Mouse (Mus musculus) embryonic facial prominence, embryonic 13.5 days (tissue): Measurements from ENCODE around the gene D630003M21Rik. TPM values are rescaled to one million over a fixed set of nuclear protein-coding genes. Genes with fewer than 3 reads are reported as not detected.

Source experiments
- ATAC-seq: fragments of 200-750 bp; cut with Nextera tagmentation; 2 replicates; pipeline ENCODE4 v1.8.0; 2017; ENCODE audit warnings: low read depth; ENCODE audit not compliant: insufficient number of reproducible peaks, insufficient read depth, low FRiP score, low TSS enrichment
- H3K27ac ChIP-seq: fragments of 300-500 bp; sonication (generic); 2 replicates; pipeline ENCODE4 v1.5.1; 2015; ENCODE audit warnings: moderate library complexity, mild to moderate bottlenecking, inconsistent platforms
- H3K27me3 ChIP-seq: fragments of 300-500 bp; sonication (generic); 2 replicates; pipeline ENCODE4 v1.6.1; 2015; ENCODE audit warnings: mild to moderate bottlenecking, inconsistent platforms
- H3K36me3 ChIP-seq: fragments of 300-500 bp; sonication (generic); 2 replicates; pipeline ENCODE4 v1.6.1; 2015; ENCODE audit warnings: mild to moderate bottlenecking, inconsistent platforms
- H3K4me1 ChIP-seq: fragments of 300-500 bp; sonication (generic); 2 replicates; pipeline ENCODE4 v1.6.1; 2015; ENCODE audit warnings: inconsistent platforms
- H3K4me2 ChIP-seq: fragments of 300-500 bp; sonication (generic); 2 replicates; pipeline ENCODE4 v1.6.1; 2015; ENCODE audit warnings: moderate library complexity, mild to moderate bottlenecking, inconsistent platforms
- H3K4me3 ChIP-seq: fragments of 300-500 bp; sonication (generic); 2 replicates; pipeline ENCODE4 v1.5.1; 2015; ENCODE audit warnings: mild to moderate bottlenecking, inconsistent platforms
- H3K9ac ChIP-seq: fragments of 300-500 bp; sonication (generic); 2 replicates; pipeline ENCODE4 v1.6.1; 2015; ENCODE audit warnings: mild to moderate bottlenecking, inconsistent platforms
- H3K9me3 ChIP-seq: fragments of 300-500 bp; sonication (generic); 2 replicates; pipeline ENCODE4 v1.6.1; 2016; ENCODE audit warnings: inconsistent platforms
- WGBS: fragments of 180-500 bp; shearing (Covaris S2); methylation state at CpG from one replicate; pipeline ENCODE4 v1.1.7; 2015; ENCODE audit warnings: mixed read lengths; 5-methylcytosine and 5-hydroxymethylcytosine counted together
- polyA plus RNA-seq: library from polyadenylated mRNA; unstranded; fragments of >200 nt; fragmentation: Nextera tagmentation; extraction: Ambion mirVana; gene quantifications from 2 replicates; pipeline ENCODE4 v1.2.1, GENCODE M21; 2015

D630003M21Rik gene
- polyA plus RNA-seq, 1 experiment from 2014 or later = 7.5 TPM

- 37% methylated on average over 9 of the region's 9 CpGs for WGBS
- H3K9ac ChIP-seq = peak overlapping the region; percentile 40; the same call in 1 of the 2 replicates
- H3K36me3 ChIP-seq = peaks cover 51% of the 10 kb centered on the region
These were observed 13.5 kb downstream of the D630003M21Rik start for GRCm38 (mm10) chr2:158215283-158216117.

GRCm38 (mm10) chr2:158211764-158212471 lies 17.1 kb downstream of the D630003M21Rik start:
- Histone ChIP-seq H3K27me3 (no peaks in the 10 kb centered on the region), H3K9me3 (no peaks in the 10 kb centered on the region), H3K36me3 (peaks cover 23% of the 10 kb centered on the region), H3K4me1 (peaks cover 42% of the 10 kb centered on the region), H3K9ac (no peak overlapping the region), H3K4me2 (peak overlapping the region; percentile 40; the same call in 1 of the 2 replicates), H3K27ac (no peak overlapping the region), H3K4me3 (no peak overlapping the region)
- ATAC-seq = no peak
- 61% methylated on average over 4 of the region's 4 CpGs for WGBS

More at GRCm38 (mm10) chr2:158215283-158216117, 13.5 kb downstream of the D630003M21Rik start:
- peaks cover 26% of the 10 kb centered on the region for H3K4me1 ChIP-seq
- no peak overlapping the region for H3K4me3 ChIP-seq
- peak overlapping the region; percentile 75 for H3K27ac ChIP-seq
- no peaks in the 10 kb centered on the region for H3K27me3 ChIP-seq
- no peak for ATAC-seq
- H3K4me2 ChIP-seq = no peak overlapping the region
- no peaks in the 10 kb centered on the region for H3K9me3 ChIP-seq

GRCm38 (mm10) chr2:158210958-158211357 lies 18.1 kb downstream of the D630003M21Rik start:
- WGBS = 23% methylated on average over 10 of the region's 10 CpGs
- no peak for ATAC-seq
- Histone ChIP-seq H3K9me3 (no peaks in the 10 kb centered on the region), H3K27me3 (no peaks in the 10 kb centered on the region), H3K4me2 (peak overlapping the region; percentile 40), H3K4me1 (peaks cover 38% of the 10 kb centered on the region), H3K4me3 (no peak overlapping the region), H3K36me3 (peaks cover 19% of the 10 kb centered on the region), H3K9ac (0 out of 2 replicates have a peak overlapping the region, but pooled peaks have one; percentile 6), H3K27ac (no peak overlapping the region)

GRCm38 (mm10) chr2:158210503-158210902 lies 18.5 kb downstream of the D630003M21Rik start:
- Histone ChIP-seq H3K9ac (0 out of 2 replicates have a peak overlapping the region, but pooled peaks have one; percentile 36), H3K9me3 (no peaks in the 10 kb centered on the region), H3K27ac (no peak overlapping the region), H3K36me3 (peaks cover 19% of the 10 kb centered on the region), H3K27me3 (no peaks in the 10 kb centered on the region), H3K4me3 (no peak overlapping the region), H3K4me2 (no peak overlapping the region), H3K4me1 (peaks cover 34% of the 10 kb centered on the region)
- WGBS = 41% methylated on average over 4 of the region's 4 CpGs
- ATAC-seq = no peak

GRCm38 (mm10) chr2:158209776-158210175 lies 19.2 kb downstream of the D630003M21Rik start:
- H3K4me1 ChIP-seq = peaks cover 27% of the 10 kb centered on the region
- 0 out of 2 replicates have a peak overlapping the region, but pooled peaks have one; percentile 18 for H3K4me2 ChIP-seq
- no peak for ATAC-seq
- no peak overlapping the region for H3K4me3 ChIP-seq
- H3K27ac ChIP-seq = no peak overlapping the region
- H3K9ac ChIP-seq = peak overlapping the region; percentile 54; the same call in 1 of the 2 replicates
- no peaks in the 10 kb centered on the region for H3K27me3 ChIP-seq
- H3K9me3 ChIP-seq = no peaks in the 10 kb centered on the region
- H3K36me3 ChIP-seq = peaks cover 19% of the 10 kb centered on the region
- WGBS = 33% methylated on average over 9 of the region's 9 CpGs

GRCm38 (mm10) chr2:158207848-158208247 lies 21.2 kb downstream of the D630003M21Rik start:
- no peak overlapping the region for H3K27ac ChIP-seq
- no peaks in the 10 kb centered on the region for H3K27me3 ChIP-seq
- H3K9me3 ChIP-seq = no peaks in the 10 kb centered on the region
- H3K4me3 ChIP-seq = no peak overlapping the region
- H3K36me3 ChIP-seq = peaks cover 9% of the 10 kb centered on the region; the same call in 1 of the 2 replicates
- no peak overlapping the region for H3K9ac ChIP-seq
- peaks cover 27% of the 10 kb centered on the region for H3K4me1 ChIP-seq
- ATAC-seq = no peak
- 9% methylated on average over 12 of the region's 12 CpGs for whole genome bisulfite sequencing
- no peak overlapping the region for H3K4me2 ChIP-seq

- ATAC-seq = no peak
- peaks cover 6% of the 10 kb centered on the region; the same call in 1 of the 2 replicates for H3K4me1 ChIP-seq
- H3K27ac ChIP-seq = no peak overlapping the region
- peaks cover 25% of the 10 kb centered on the region for H3K36me3 ChIP-seq
- H3K4me3 ChIP-seq = no peak overlapping the region
- H3K9me3 ChIP-seq = no peaks in the 10 kb centered on the region
- no peaks in the 10 kb centered on the region for H3K27me3 ChIP-seq
- no peak overlapping the region for H3K9ac ChIP-seq
- WGBS = 3% methylated on average over 7 of the region's 7 CpGs
- no peak overlapping the region for H3K4me2 ChIP-seq
These were observed 24.9 kb downstream of the D630003M21Rik start for GRCm38 (mm10) chr2:158204114-158204513.

- Histone ChIP-seq H3K9me3 (no peaks in the 10 kb centered on the region), H3K9ac (no peak overlapping the region), H3K4me2 (no peak overlapping the region), H3K4me3 (no peak overlapping the region), H3K36me3 (peaks cover 24% of the 10 kb centered on the region), H3K27me3 (no peaks in the 10 kb centered on the region), H3K4me1 (peaks cover 6% of the 10 kb centered on the region; the same call in 1 of the 2 replicates), H3K27ac (no peak overlapping the region)
- ATAC-seq = no peak
- 78% methylated on average over 4 of the region's 4 CpGs for WGBS
These were observed 25.3 kb downstream of the D630003M21Rik start for GRCm38 (mm10) chr2:158203686-158204085.

GRCm38 (mm10) chr2:158199281-158199680 lies 29.7 kb downstream of the D630003M21Rik start:
- Histone ChIP-seq H3K36me3 (peaks cover 32% of the 10 kb centered on the region), H3K27me3 (no peaks in the 10 kb centered on the region), H3K4me2 (no peak overlapping the region), H3K9ac (no peak overlapping the region), H3K4me3 (no peak overlapping the region), H3K9me3 (no peaks in the 10 kb centered on the region), H3K27ac (no peak overlapping the region), H3K4me1 (no peaks in the 10 kb centered on the region)
- no peak for ATAC-seq
- 50% methylated on average over 3 of the region's 3 CpGs for WGBS

GRCm38 (mm10) chr2:158198861-158199260 lies 30.2 kb downstream of the D630003M21Rik start:
- no peak for ATAC-seq
- H3K27ac ChIP-seq = no peak overlapping the region
- no peaks in the 10 kb centered on the region for H3K9me3 ChIP-seq
- peaks cover 3% of the 10 kb centered on the region for H3K4me1 ChIP-seq
- H3K27me3 ChIP-seq = no peaks in the 10 kb centered on the region
- 88% methylated on average over 6 of the region's 6 CpGs for WGBS
- no peak overlapping the region for H3K4me3 ChIP-seq
- H3K4me2 ChIP-seq = no peak overlapping the region
- peaks cover 32% of the 10 kb centered on the region for H3K36me3 ChIP-seq
- no peak overlapping the region for H3K9ac ChIP-seq

- H3K4me1 ChIP-seq = peaks cover 7% of the 10 kb centered on the region
- no peak overlapping the region for H3K4me3 ChIP-seq
- no peak overlapping the region for H3K9ac ChIP-seq
- no peaks in the 10 kb centered on the region for H3K9me3 ChIP-seq
- 80% methylated on average over 5 of the region's 5 CpGs for WGBS
- no peak overlapping the region for H3K4me2 ChIP-seq
- no peaks in the 10 kb centered on the region for H3K27me3 ChIP-seq
- no peak for ATAC-seq
- peaks cover 32% of the 10 kb centered on the region for H3K36me3 ChIP-seq
- H3K27ac ChIP-seq = no peak overlapping the region
These were observed 31.1 kb downstream of the D630003M21Rik start for GRCm38 (mm10) chr2:158197971-158198370.
